Comparison of ENCODE assay signal across 8 mouse cellular contexts in genomic region chr5:115118961-115119570, GRCm38 (mm10). TPM values are rescaled to one million over a fixed set of nuclear protein-coding genes. Genes with fewer than 3 reads are reported as not detected.
DNase-seq lines count a peak whose midpoint lies in the region; ATAC-seq lines count a peak whose summit lies in the region.

TSS of gene Acads (minus strand) at chr5:115119346.

- H3K9ac ChIP-seq in intestine, embryonic 14.5 days (ENCODE audit: low read length) = peak within 1 kb of the TSS; percentile 75
- peak within 1 kb of the TSS; percentile 85 for H3K9ac ChIP-seq in limb, embryonic 12.5 days (replicated peaks)
- peak within 1 kb of the TSS; percentile 81 for H3K9ac ChIP-seq in midbrain, embryonic 13.5 days (replicated peaks)

- under 1% methylated on average over 39 of the region's 39 CpGs for WGBS in intestine, embryonic 14.5 days
- 0% methylated on average over 39 of the region's 39 CpGs for WGBS in limb, embryonic 12.5 days
- WGBS in midbrain, embryonic 13.5 days = under 1% methylated on average over 34 of the region's 39 CpGs

- peak within 1 kb of the TSS; percentile 59; the same call in 1 of the 2 replicates for H3K27ac ChIP-seq in intestine, embryonic 14.5 days (ENCODE audit: low read depth)
- H3K27ac ChIP-seq in limb, embryonic 12.5 days = peak within 1 kb of the TSS; percentile 83
- peak within 1 kb of the TSS; percentile 30; the same call in 1 of the 2 replicates for H3K27ac ChIP-seq in midbrain, embryonic 13.5 days

- 0 out of 2 replicates have a peak, but pooled peaks have one; percentile 31 for ATAC-seq in cerebellum, adult (ENCODE audit: insufficient number of reproducible peaks, low FRiP score, low TSS enrichment)
- ATAC-seq in intestine, embryonic 14.5 days (replicated peaks; ENCODE audit: low FRiP score, low TSS enrichment, low read depth) = peak; percentile 87
- ATAC-seq in limb, embryonic 12.5 days (ENCODE audit: insufficient number of reproducible peaks, insufficient read depth, low FRiP score, low TSS enrichment, low read depth) = peak; percentile 78
- peak; percentile 91 for ATAC-seq in midbrain, embryonic 13.5 days

- DNase-seq in cerebellum, adult 9-10 months = no peak
- DNase-seq in embryo, embryonic 11 days = peak; percentile 91
- peak; percentile 77 to 90 for DNase-seq in gastrocnemius, postnatal 36 days
- DNase-seq in intestine, embryonic 14.5 days (ENCODE audit: low spot score) = peak; percentile 89
- DNase-seq in spleen, adult 18-20 months = peak; percentile 85 to 92

- peaks cover 33% of the 10 kb centered on the region for H3K36me3 ChIP-seq in intestine, embryonic 14.5 days (ENCODE audit: control insufficient read depth, insufficient read depth, low read length)
- peaks cover 60% of the 10 kb centered on the region for H3K36me3 ChIP-seq in limb, embryonic 12.5 days
- H3K36me3 ChIP-seq in midbrain, embryonic 13.5 days = peaks cover 45% of the 10 kb centered on the region

- intact Hi-C loops in gastrocnemius, postnatal 36 days (cut with DNase I) = no loop called here

- peak within 1 kb of the TSS; percentile 52 for H3K4me2 ChIP-seq in intestine, embryonic 14.5 days (ENCODE audit: low read length)
- peak within 1 kb of the TSS; percentile 76 for H3K4me2 ChIP-seq in limb, embryonic 12.5 days
- peak within 1 kb of the TSS; percentile 79 for H3K4me2 ChIP-seq in midbrain, embryonic 13.5 days (replicated peaks)

- H3K4me3 ChIP-seq in intestine, embryonic 14.5 days (ENCODE audit: low read depth, low read length) = peak within 1 kb of the TSS; percentile 80
- H3K4me3 ChIP-seq in limb, embryonic 12.5 days (replicated peaks) = peak within 1 kb of the TSS; percentile 86
- peak within 1 kb of the TSS; percentile 66 for H3K4me3 ChIP-seq in midbrain, embryonic 13.5 days (replicated peaks)

- H3K4me1 ChIP-seq in intestine, embryonic 14.5 days (replicated peaks; ENCODE audit: control insufficient read depth, insufficient read depth, low read length) = no peaks in the 10 kb centered on the region
- H3K4me1 ChIP-seq in limb, embryonic 12.5 days (replicated peaks) = peaks cover 10% of the 10 kb centered on the region; the same call in 1 of the 2 replicates
- H3K4me1 ChIP-seq in midbrain, embryonic 13.5 days (replicated peaks) = peaks cover 14% of the 10 kb centered on the region

- H3K9me3 ChIP-seq in intestine, embryonic 14.5 days (ENCODE audit: control insufficient read depth, low read length) = no peaks in the 10 kb centered on the region
- no peaks in the 10 kb centered on the region for H3K9me3 ChIP-seq in limb, embryonic 12.5 days
- H3K9me3 ChIP-seq in midbrain, embryonic 13.5 days = no peaks in the 10 kb centered on the region

- no peaks in the 10 kb centered on the region for H3K27me3 ChIP-seq in intestine, embryonic 14.5 days (replicated peaks; ENCODE audit: control insufficient read depth, insufficient read depth, low read length)
- H3K27me3 ChIP-seq in limb, embryonic 12.5 days = no peaks in the 10 kb centered on the region
- H3K27me3 ChIP-seq in midbrain, embryonic 13.5 days = no peaks in the 10 kb centered on the region

RNA-seq across cellular contexts. Expression of gene Acads, which starts in this region (rescaled TPM):
- total RNA-seq in gastrocnemius, postnatal 36 days (2021) = 10 to 100 TPM; 68.8 to 71.7 TPM
- polyA plus RNA-seq in intestine, embryonic 14.5 days (2014; fragmentation: Nextera tagmentation; extraction: Ambion mirVana) = 53.3 and 57.3 TPM in 2 replicates
- polyA plus RNA-seq in limb, embryonic 12.5 days (2016; fragmentation: Nextera tagmentation; extraction: Ambion mirVana) = 65.2 and 69.5 TPM in 2 replicates
- polyA plus RNA-seq in midbrain, embryonic 13.5 days (2015; fragmentation: Nextera tagmentation; extraction: Ambion mirVana) = 21.0 and 25.1 TPM in 2 replicates

Comparison
In these comparisons a context has a peak if more than half of its experiments do, and no peak if none do; other contexts are left out.
1. ATAC-seq: peak in every context shown above with its lines; median percentile 91 in midbrain, embryonic 13.5 days; 87 in intestine, embryonic 14.5 days; 78 in limb, embryonic 12.5 days; 31 in cerebellum, adult.
2. H3K27ac ChIP-seq: peak in every context shown above with its lines; median percentile 83 in limb, embryonic 12.5 days; 59 in intestine, embryonic 14.5 days; 30 in midbrain, embryonic 13.5 days.